Mouse (Mus musculus): ENCODE measurements around the gene Ninj2. TPM values are rescaled to one million over a fixed set of nuclear protein-coding genes. Genes with fewer than 3 reads are reported as not detected.

Ninj2 gene
- total and polyA plus RNA-seq, 3 experiments, result 0.08 TPM; not detected in 2

GRCm38 (mm10) chr6:120219281-120219680 lies 126.1 kb downstream of the Ninj2 start:
- peaks cover 0 to 10% of the 10 kb centered on the region in 2 experiments; a peak in 2 of 4 replicates for H3K36me3 ChIP-seq (ENCODE audit: control insufficient read depth in 1 of 2, insufficient read depth in 2 of 2, low read length in 2 of 2)
- TF ChIP-seq USF1 (IDR thresholded peaks at IDR 0.05; ENCODE audit: low read depth, low read length) (peak; percentile 79), MEF2A (IDR thresholded peaks at IDR 0.05; ENCODE audit: extremely low read depth, insufficient replicate concordance, low read depth, low read length, poor library complexity, severe bottlenecking) (no peak), CTCF (IDR thresholded peaks at IDR 0.05 in 2 of 3, conservative IDR thresholded peaks at IDR 0.05 in 1 of 3; ENCODE audit: control insufficient read depth in 1 of 3, insufficient read depth in 1 of 3, low read depth in 2 of 3, low read length in 3 of 3, poor library complexity in 1 of 3, severe bottlenecking in 1 of 3) (peak in 1 of 3 experiments; percentile 41; a peak in 2 of 6 replicates)
- H3K27ac ChIP-seq (ENCODE audit: control insufficient read depth, low read depth, low read length), result no peak overlapping the region
- no peaks in the 10 kb centered on the region for H3K79me2 ChIP-seq (ENCODE audit: control insufficient read depth, insufficient read depth, low read length, poor library complexity)
- H3K4me3 ChIP-seq (ENCODE audit: control insufficient read depth in 1 of 2, insufficient read depth in 1 of 2, low read depth in 2 of 2, low read length in 2 of 2), result no peak overlapping the region
- H3K9ac ChIP-seq (ENCODE audit: control insufficient read depth, low read depth, low read length, poor library complexity, severe bottlenecking), result no peak overlapping the region
- H3K4me1 ChIP-seq (ENCODE audit: control insufficient read depth in 1 of 2, insufficient read depth in 2 of 2, low read length in 2 of 2), result peaks cover 2 to 26% of the 10 kb centered on the region in 2 experiments
- peak; percentile 32 for DNase-seq (ENCODE audit: low read depth, low spot score)
- H3K27me3 ChIP-seq (ENCODE audit: control insufficient read depth in 1 of 2, insufficient read depth in 2 of 2, low read length in 2 of 2), result no peaks in the 10 kb centered on the region
- no peaks in the 10 kb centered on the region for H3K9me3 ChIP-seq (replicated peaks; ENCODE audit: insufficient read depth, low read length)

- Histone ChIP-seq H3K4me3 (ENCODE audit: control insufficient read depth in 1 of 2, insufficient read depth in 1 of 2, low read depth in 2 of 2, low read length in 2 of 2) (no peak overlapping the region), H3K27me3 (ENCODE audit: control insufficient read depth in 1 of 2, insufficient read depth in 2 of 2, low read length in 2 of 2) (no peaks in the 10 kb centered on the region; a peak in 1 of 4 replicates), H3K9me3 (replicated peaks; ENCODE audit: insufficient read depth, low read length) (no peaks in the 10 kb centered on the region), H3K9ac (ENCODE audit: control insufficient read depth, low read depth, low read length, poor library complexity, severe bottlenecking) (no peak overlapping the region), H3K27ac (ENCODE audit: control insufficient read depth, low read depth, low read length) (no peak overlapping the region), H3K4me1 (ENCODE audit: control insufficient read depth in 1 of 2, insufficient read depth in 2 of 2, low read length in 2 of 2) (no peaks in the 10 kb centered on the region), H3K36me3 (ENCODE audit: control insufficient read depth in 1 of 2, insufficient read depth in 2 of 2, low read length in 2 of 2) (no peaks in the 10 kb centered on the region), H3K79me2 (ENCODE audit: control insufficient read depth, insufficient read depth, low read length, poor library complexity) (no peaks in the 10 kb centered on the region)
- peak; percentile 65 for DNase-seq (ENCODE audit: low read depth, low spot score)
- no peak for TF ChIP-seq MAX (IDR thresholded peaks at IDR 0.05; ENCODE audit: low read length)
- peak; percentile 64 to 82 (median 80) for TF ChIP-seq CTCF (IDR thresholded peaks at IDR 0.05 in 2 of 3, conservative IDR thresholded peaks at IDR 0.05 in 1 of 3; ENCODE audit: control insufficient read depth in 1 of 3, insufficient read depth in 1 of 3, low read depth in 2 of 3, low read length in 3 of 3, poor library complexity in 1 of 3, severe bottlenecking in 1 of 3)
- no peak for TF ChIP-seq ZKSCAN1 (IDR thresholded peaks at IDR 0.05; ENCODE audit: low read depth, low read length)
- TF ChIP-seq NRF1 (IDR thresholded peaks at IDR 0.05; ENCODE audit: insufficient read depth, low read depth, low read length, poor library complexity, severe bottlenecking), result no peak
- no peak for TF ChIP-seq TCF12 (IDR thresholded peaks at IDR 0.05; ENCODE audit: low read depth, low read length)
- TF ChIP-seq POLR2A (IDR thresholded peaks at IDR 0.05; ENCODE audit: control insufficient read depth in 1 of 2, insufficient read depth in 1 of 2, low read depth in 1 of 2, low read length in 2 of 2, poor library complexity in 1 of 2), result no peak
- peak; percentile 86 for TF ChIP-seq SMC3 (IDR thresholded peaks at IDR 0.05; ENCODE audit: low read depth, low read length)
- no peak for TF ChIP-seq TBP (IDR thresholded peaks at IDR 0.05; ENCODE audit: low read depth, low read length)
- TF ChIP-seq ZC3H11A (IDR thresholded peaks at IDR 0.05; ENCODE audit: low read depth, low read length), result peak; percentile 38
- no peak for TF ChIP-seq UBTF (IDR thresholded peaks at IDR 0.05; ENCODE audit: borderline replicate concordance, insufficient read depth, low read depth, low read length)
- TF ChIP-seq BHLHE40 (IDR thresholded peaks at IDR 0.05; ENCODE audit: borderline replicate concordance, low read depth, low read length), result no peak
- TF ChIP-seq MXI1 (IDR thresholded peaks at IDR 0.05; ENCODE audit: low read depth, low read length), result no peak
- TF ChIP-seq RAD21 (IDR thresholded peaks at IDR 0.05; ENCODE audit: low read depth, low read length), result peak; percentile 58
These were observed 129.5 kb downstream of the Ninj2 start for GRCm38 (mm10) chr6:120222669-120223068.

All from MEL (cell line).